In genomic region chr11:119046601-119047245, GRCm38 (mm10) we compare ENCODE assay signal across 7 mouse cellular contexts. TPM values are rescaled to one million over a fixed set of nuclear protein-coding genes. Genes with fewer than 3 reads are reported as not detected.
DNase-seq lines count a peak whose midpoint lies in the region; ATAC-seq lines count a peak whose summit lies in the region.

No protein-coding gene starts in this region.

- peak overlapping the region; percentile 43 for H3K4me3 ChIP-seq in forebrain, embryonic 15.5 days
- peak overlapping the region; percentile 25 for H3K4me3 ChIP-seq in intestine, embryonic 14.5 days (ENCODE audit: low read depth, low read length)
- no peak overlapping the region; the same call in 1 of the 2 replicates for H3K4me3 ChIP-seq in liver, embryonic 13.5 days (replicated peaks)
- peak overlapping the region; percentile 31 for H3K4me3 ChIP-seq in neural tube, embryonic 11.5 days (ENCODE audit: low read depth, low read length)

- no peaks in the 10 kb centered on the region for H3K9me3 ChIP-seq in forebrain, embryonic 15.5 days
- H3K9me3 ChIP-seq in intestine, embryonic 14.5 days (ENCODE audit: control insufficient read depth, low read length), result no peaks in the 10 kb centered on the region
- no peaks in the 10 kb centered on the region for H3K9me3 ChIP-seq in liver, embryonic 13.5 days (replicated peaks)
- no peaks in the 10 kb centered on the region for H3K9me3 ChIP-seq in neural tube, embryonic 11.5 days (ENCODE audit: control insufficient read depth, low read length)

- no peak overlapping the region for H3K27ac ChIP-seq in forebrain, embryonic 15.5 days (replicated peaks)
- no peak overlapping the region for H3K27ac ChIP-seq in intestine, embryonic 14.5 days (ENCODE audit: low read depth)
- H3K27ac ChIP-seq in liver, embryonic 13.5 days, result no peak overlapping the region
- no peak overlapping the region for H3K27ac ChIP-seq in neural tube, embryonic 11.5 days (ENCODE audit: low read depth, low read length)

- ATAC-seq in forebrain, embryonic 15.5 days (replicated peaks), result peak; percentile 27; the same call in 1 of the 2 replicates
- ATAC-seq in intestine, embryonic 14.5 days (replicated peaks; ENCODE audit: low FRiP score, low TSS enrichment, low read depth), result no peak; the same call in none of the 2 replicates
- ATAC-seq in liver, embryonic 13.5 days (ENCODE audit: low read depth), result 0 out of 2 replicates have a peak, but pooled peaks have one; percentile 7
- no peak for ATAC-seq in neural tube, embryonic 11.5 days (ENCODE audit: insufficient read depth, low FRiP score, low TSS enrichment)

- DNase-seq in B cell, adult 2 months, result peak; percentile 46 to 54
- DNase-seq in MN1 (ENCODE audit: low spot score), result peak; percentile 45
- DNase-seq in intestine, embryonic 14.5 days (ENCODE audit: low spot score), result peak; percentile 78
- DNase-seq in liver, embryonic 13.5 days, result no peak
- DNase-seq in neural tube, embryonic 11.5 days (ENCODE audit: low spot score), result peak; percentile 78
- DNase-seq in T-cell, adult 2 months (ENCODE audit: low spot score), result no peak

- H3K9ac ChIP-seq in forebrain, embryonic 15.5 days (replicated peaks), result peak overlapping the region; percentile 49
- no peak overlapping the region for H3K9ac ChIP-seq in intestine, embryonic 14.5 days (ENCODE audit: low read length)
- H3K9ac ChIP-seq in liver, embryonic 13.5 days, result no peak overlapping the region
- peak overlapping the region; percentile 29; the same call in 1 of the 2 replicates for H3K9ac ChIP-seq in neural tube, embryonic 11.5 days (ENCODE audit: low read length)

- H3K4me2 ChIP-seq in forebrain, embryonic 15.5 days (replicated peaks), result peak overlapping the region; percentile 71
- H3K4me2 ChIP-seq in intestine, embryonic 14.5 days (ENCODE audit: low read length), result peak overlapping the region; percentile 53
- peak overlapping the region; percentile 33 for H3K4me2 ChIP-seq in liver, embryonic 13.5 days
- H3K4me2 ChIP-seq in neural tube, embryonic 11.5 days (ENCODE audit: low read depth), result peak overlapping the region; percentile 56

- peaks cover 99% of the 10 kb centered on the region for H3K27me3 ChIP-seq in forebrain, embryonic 15.5 days
- H3K27me3 ChIP-seq in intestine, embryonic 14.5 days (replicated peaks; ENCODE audit: control insufficient read depth, insufficient read depth, low read length), result peaks cover 100% of the 10 kb centered on the region
- peaks cover 100% of the 10 kb centered on the region for H3K27me3 ChIP-seq in liver, embryonic 13.5 days
- H3K27me3 ChIP-seq in neural tube, embryonic 11.5 days (ENCODE audit: control insufficient read depth, insufficient read depth, low read length), result peaks cover 100% of the 10 kb centered on the region

- WGBS in forebrain, embryonic 15.5 days, result under 1% methylated on average over 39 of the region's 39 CpGs
- WGBS in intestine, embryonic 14.5 days, result 2% methylated on average over 39 of the region's 39 CpGs
- WGBS in liver, embryonic 13.5 days (ENCODE audit: insufficient replicate concordance), result 2% methylated on average over 39 of the region's 39 CpGs
- 1% methylated on average over 39 of the region's 39 CpGs for WGBS in neural tube, embryonic 11.5 days

- no peaks in the 10 kb centered on the region for H3K36me3 ChIP-seq in forebrain, embryonic 15.5 days
- no peaks in the 10 kb centered on the region for H3K36me3 ChIP-seq in intestine, embryonic 14.5 days (ENCODE audit: control insufficient read depth, insufficient read depth, low read length)
- H3K36me3 ChIP-seq in liver, embryonic 13.5 days, result no peaks in the 10 kb centered on the region
- no peaks in the 10 kb centered on the region for H3K36me3 ChIP-seq in neural tube, embryonic 11.5 days (ENCODE audit: control insufficient read depth, insufficient read depth, low read length)

- peaks cover 51% of the 10 kb centered on the region for H3K4me1 ChIP-seq in forebrain, embryonic 15.5 days
- peaks cover 36% of the 10 kb centered on the region for H3K4me1 ChIP-seq in intestine, embryonic 14.5 days (replicated peaks; ENCODE audit: control insufficient read depth, insufficient read depth, low read length)
- peaks cover 28% of the 10 kb centered on the region for H3K4me1 ChIP-seq in liver, embryonic 13.5 days (replicated peaks)
- H3K4me1 ChIP-seq in neural tube, embryonic 11.5 days (ENCODE audit: control insufficient read depth, insufficient read depth, low read length), result peaks cover 23% of the 10 kb centered on the region

RNA-seq across cellular contexts. Expression of gene Cbx8, which starts 6.0 kb away (rescaled TPM):
- 13.8 and 14.1 TPM in 2 replicates for polyA plus RNA-seq in forebrain, embryonic 15.5 days (2015; fragmentation: Nextera tagmentation; extraction: Ambion mirVana)
- polyA plus RNA-seq in intestine, embryonic 14.5 days (2014; fragmentation: Nextera tagmentation; extraction: Ambion mirVana), result 7.7 and 11.4 TPM in 2 replicates
- polyA plus RNA-seq in liver, embryonic 13.5 days (2015; fragmentation: Nextera tagmentation; extraction: Ambion mirVana), result 2.4 and 2.8 TPM in 2 replicates
- polyA plus RNA-seq in neural tube, embryonic 11.5 days (2014; fragmentation: Nextera tagmentation; extraction: Ambion mirVana), result 6.8 and 7.0 TPM in 2 replicates

RNA-seq across cellular contexts. Expression of gene Cbx2, which starts 24.0 kb away (rescaled TPM):
- 30.4 and 31.8 TPM in 2 replicates for polyA plus RNA-seq in forebrain, embryonic 15.5 days (2015; fragmentation: Nextera tagmentation; extraction: Ambion mirVana)
- 31.5 and 32.0 TPM in 2 replicates for polyA plus RNA-seq in intestine, embryonic 14.5 days (2014; fragmentation: Nextera tagmentation; extraction: Ambion mirVana)
- polyA plus RNA-seq in liver, embryonic 13.5 days (2015; fragmentation: Nextera tagmentation; extraction: Ambion mirVana), result 3.8 and 4.1 TPM in 2 replicates
- polyA plus RNA-seq in neural tube, embryonic 11.5 days (2014; fragmentation: Nextera tagmentation; extraction: Ambion mirVana), result 61.5 and 65.0 TPM in 2 replicates

RNA-seq across cellular contexts. Expression of gene Cbx4, which starts 39.3 kb away (rescaled TPM):
- 15.5 and 16.5 TPM in 2 replicates for polyA plus RNA-seq in forebrain, embryonic 15.5 days (2015; fragmentation: Nextera tagmentation; extraction: Ambion mirVana)
- 9.9 and 10.5 TPM in 2 replicates for polyA plus RNA-seq in intestine, embryonic 14.5 days (2014; fragmentation: Nextera tagmentation; extraction: Ambion mirVana)
- polyA plus RNA-seq in liver, embryonic 13.5 days (2015; fragmentation: Nextera tagmentation; extraction: Ambion mirVana), result 2.0 and 2.4 TPM in 2 replicates
- polyA plus RNA-seq in neural tube, embryonic 11.5 days (2014; fragmentation: Nextera tagmentation; extraction: Ambion mirVana), result 6.0 and 6.1 TPM in 2 replicates

RNA-seq across cellular contexts. Expression of gene Enpp7, which starts 58.7 kb away (rescaled TPM):
- not detected in 2 replicates for polyA plus RNA-seq in forebrain, embryonic 15.5 days (2015; fragmentation: Nextera tagmentation; extraction: Ambion mirVana)
- polyA plus RNA-seq in intestine, embryonic 14.5 days (2014; fragmentation: Nextera tagmentation; extraction: Ambion mirVana), result not detected in 2 replicates
- polyA plus RNA-seq in liver, embryonic 13.5 days (2015; fragmentation: Nextera tagmentation; extraction: Ambion mirVana), result not detected in 2 replicates
- polyA plus RNA-seq in neural tube, embryonic 11.5 days (2014; fragmentation: Nextera tagmentation; extraction: Ambion mirVana), result not detected in 2 replicates

Comparison
In these comparisons a context has a peak if more than half of its experiments do, and no peak if none do; other contexts are left out.
1. DNase-seq: peak in B cell, adult 2 months (2 of 2), MN1 (single experiment), intestine, embryonic 14.5 days (single experiment) and neural tube, embryonic 11.5 days (single experiment); none in liver, embryonic 13.5 days (single experiment) and T-cell, adult 2 months (single experiment).
2. ATAC-seq: peak in forebrain, embryonic 15.5 days (single experiment) and liver, embryonic 13.5 days (single experiment); none in intestine, embryonic 14.5 days (single experiment) and neural tube, embryonic 11.5 days (single experiment).
3. H3K9ac ChIP-seq: peak in forebrain, embryonic 15.5 days (single experiment) and neural tube, embryonic 11.5 days (single experiment); none in intestine, embryonic 14.5 days (single experiment) and liver, embryonic 13.5 days (single experiment).
4. Peak in every context shown above with its lines, with median percentiles within 50 percentile points of each other: H3K4me2 ChIP-seq.